Mouse (Mus musculus): ENCODE measurements around the gene Fry.

Gene Fry

DNA sequence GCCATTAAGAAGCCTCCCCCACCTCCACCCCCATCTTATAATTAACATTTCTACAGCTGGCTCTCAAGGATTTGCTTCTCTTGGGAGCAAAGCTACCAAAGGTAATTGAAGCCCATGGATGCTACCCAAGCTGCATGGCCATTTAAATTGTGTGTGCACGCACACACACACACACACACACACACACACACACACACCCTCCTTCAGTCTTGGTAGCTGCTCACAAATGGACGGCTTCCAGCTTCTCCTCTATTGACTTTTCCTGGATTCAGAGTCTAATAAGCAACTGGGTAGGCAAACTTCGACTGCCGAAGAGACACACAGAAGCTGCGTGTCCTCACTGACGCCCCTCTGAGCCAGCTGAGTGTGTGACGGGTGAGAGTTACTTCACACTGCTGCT, 11.7 kb downstream of the Fry start:
- no peak for DNase-seq (ENCODE audit: low spot score)

DNA sequence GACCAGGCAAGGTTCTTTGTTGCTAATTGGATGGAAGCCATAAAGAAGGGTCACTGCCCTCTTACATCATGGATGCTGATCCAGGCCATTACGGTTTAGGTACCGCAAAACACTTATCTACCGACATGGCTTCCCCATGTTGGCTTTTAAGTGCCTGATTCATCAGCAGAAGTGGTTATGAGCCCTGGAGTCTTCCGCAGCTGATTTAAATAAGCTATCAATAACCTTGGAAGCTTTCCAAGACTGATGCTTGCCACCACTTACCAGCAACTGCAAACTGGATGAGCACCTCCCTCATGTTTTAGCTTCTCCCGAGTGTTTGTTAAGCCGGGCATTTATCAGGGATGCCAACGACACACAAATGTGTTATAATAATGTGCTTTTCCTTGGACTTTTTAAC, 12.7 kb downstream of the Fry start:
- DNase-seq (ENCODE audit: low spot score): no peak

DNA sequence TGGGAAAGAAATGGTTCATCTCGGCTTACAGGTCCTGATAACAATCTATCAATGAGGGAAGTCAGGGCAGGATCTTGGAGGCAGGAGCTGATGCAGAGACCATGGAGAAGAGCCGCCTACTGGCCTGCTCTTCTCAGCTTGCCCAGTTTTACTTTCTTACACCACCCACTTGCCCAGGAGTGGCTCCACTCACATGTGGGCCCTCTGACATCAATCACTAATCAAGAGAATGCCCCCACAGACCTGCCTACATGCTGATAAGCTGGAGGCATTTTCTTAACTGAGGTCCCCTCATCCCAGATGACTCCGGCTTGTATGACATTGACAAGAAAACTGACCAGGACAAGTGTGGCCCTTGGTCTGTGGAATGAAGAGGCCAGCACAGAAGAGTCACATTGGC, 16.2 kb downstream of the Fry start:
- DNase-seq (ENCODE audit: low spot score): no peak

DNA sequence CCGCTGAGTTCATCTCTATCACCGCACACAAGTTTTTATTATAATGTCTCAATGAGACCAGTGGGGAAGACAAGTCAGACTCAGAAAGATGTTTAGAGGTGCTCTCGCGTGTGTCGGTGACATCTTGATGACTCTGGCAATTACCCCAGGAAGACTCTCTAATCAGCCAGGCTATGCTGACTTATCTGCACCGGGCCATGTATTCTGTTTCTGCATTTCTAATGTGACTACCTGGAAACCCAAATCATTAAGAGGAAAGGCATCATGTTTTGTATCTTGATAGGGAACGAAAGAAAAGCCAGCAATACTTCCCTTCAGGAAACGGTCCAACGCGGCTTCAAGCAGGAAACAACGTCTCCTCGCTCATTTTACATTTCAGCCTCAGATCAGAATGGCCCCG, 17.1 kb downstream of the Fry start:
- no peak for DNase-seq (ENCODE audit: low spot score)

DNA sequence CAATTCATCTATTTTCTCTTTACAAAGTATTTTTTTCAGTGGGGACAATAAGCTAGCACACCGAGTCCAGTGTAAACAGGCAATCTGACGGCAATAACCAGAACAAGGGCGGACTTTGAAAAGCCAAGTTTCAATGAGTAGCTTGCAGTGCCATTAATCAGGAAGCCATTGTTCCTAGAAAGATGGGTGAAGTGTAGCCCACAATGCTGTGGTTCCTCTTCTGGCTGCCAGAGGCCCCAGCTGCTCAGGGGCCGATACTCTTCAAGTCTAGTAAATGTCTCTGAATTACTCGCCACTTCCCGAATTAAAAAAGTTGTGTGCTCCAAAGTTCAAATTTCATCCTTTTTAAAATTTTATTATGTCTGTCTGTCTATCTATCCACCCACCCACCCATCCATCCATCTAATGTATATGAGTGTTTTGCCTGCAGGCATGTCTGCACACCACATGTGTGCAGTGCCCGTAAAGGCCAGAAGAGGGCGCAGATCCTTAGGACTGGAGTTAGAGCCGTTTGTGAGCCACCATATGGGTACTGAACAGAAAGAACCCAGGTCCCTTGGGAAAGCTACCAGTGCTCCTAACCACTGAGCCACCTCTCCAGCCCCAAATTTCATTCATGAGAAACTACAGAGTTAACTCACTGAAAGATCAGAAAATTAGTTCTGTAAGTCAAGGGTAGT, 19.5 kb downstream of the Fry start:
- no peak for DNase-seq (ENCODE audit: low spot score)

DNA sequence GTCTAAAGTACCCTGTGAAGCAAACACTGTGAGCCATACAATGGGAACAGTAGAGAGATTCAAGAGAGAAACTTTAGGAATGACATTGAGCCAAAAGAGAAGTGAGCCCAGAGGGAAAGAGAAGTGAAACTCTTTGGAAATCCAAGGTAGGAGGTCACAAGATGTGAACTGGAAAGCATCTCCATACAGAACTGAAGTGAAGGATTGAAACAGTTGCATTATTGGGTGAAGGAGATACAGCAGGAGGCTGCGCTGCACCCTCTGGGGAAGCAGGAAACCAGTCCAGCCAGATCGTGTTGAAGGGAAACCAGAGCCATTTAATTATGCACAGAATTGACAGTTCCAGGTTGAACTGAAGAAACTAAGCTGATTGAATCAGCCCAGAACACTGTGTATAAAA, 22.1 kb downstream of the Fry start:
- no peak for DNase-seq (ENCODE audit: low spot score)

GRCm38 (mm10) chr5:150145967-150146366, 27.5 kb downstream of the Fry start:
- no peak for DNase-seq (ENCODE audit: low spot score)

GRCm38 (mm10) chr5:150146612-150147011, 28.2 kb downstream of the Fry start:
- DNase-seq (ENCODE audit: low spot score): no peak

GRCm38 (mm10) chr5:150149725-150150124, 31.3 kb downstream of the Fry start:
- no peak for DNase-seq (ENCODE audit: low spot score)

- DNase-seq (ENCODE audit: low spot score): no peak
Observed at GRCm38 (mm10) chr5:150150986-150151385, 32.5 kb downstream of the Fry start.

GRCm38 (mm10) chr5:150152071-150152879, 33.8 kb downstream of the Fry start:
- no peak for DNase-seq (ENCODE audit: low spot score)

- no peak for DNase-seq (ENCODE audit: low spot score)
Observed at GRCm38 (mm10) chr5:150152880-150153281, 34.4 kb downstream of the Fry start.

GRCm38 (mm10) chr5:150155388-150155787, 36.9 kb downstream of the Fry start:
- no peak for DNase-seq (ENCODE audit: low spot score)

- no peak for DNase-seq (ENCODE audit: low spot score)
Observed at GRCm38 (mm10) chr5:150156063-150156786, 37.8 kb downstream of the Fry start.

- DNase-seq (ENCODE audit: low spot score): no peak
Observed at GRCm38 (mm10) chr5:150157682-150158081, 39.2 kb downstream of the Fry start.

GRCm38 (mm10) chr5:150159151-150159550, 40.7 kb downstream of the Fry start:
- no peak for DNase-seq (ENCODE audit: low spot score)

- DNase-seq (ENCODE audit: low spot score): no peak
Observed at GRCm38 (mm10) chr5:150161193-150161592, 42.7 kb downstream of the Fry start.

GRCm38 (mm10) chr5:150161898-150162297, 43.5 kb downstream of the Fry start:
- DNase-seq (ENCODE audit: low spot score): no peak

DNA sequence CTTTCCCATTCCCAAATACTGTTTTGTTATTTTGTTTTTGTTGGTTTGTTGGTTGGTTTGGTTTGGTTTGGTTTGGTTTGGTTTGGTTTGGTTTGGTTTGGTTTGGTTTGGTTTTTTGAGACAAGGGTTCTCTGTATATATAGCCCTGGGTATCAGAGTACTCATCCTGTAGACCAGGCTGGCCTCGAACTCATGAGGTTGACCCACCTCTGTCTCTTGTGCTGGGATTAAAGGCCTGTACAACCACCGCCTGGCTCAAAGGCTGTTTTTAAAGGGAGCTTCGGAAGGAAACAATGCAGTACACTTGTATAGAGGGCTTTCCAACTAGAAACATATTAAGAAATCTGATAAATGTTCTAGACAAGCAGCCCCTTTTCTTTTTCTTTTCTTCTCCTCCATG, 46.2 kb downstream of the Fry start:
- DNase-seq (ENCODE audit: low spot score): no peak

DNA sequence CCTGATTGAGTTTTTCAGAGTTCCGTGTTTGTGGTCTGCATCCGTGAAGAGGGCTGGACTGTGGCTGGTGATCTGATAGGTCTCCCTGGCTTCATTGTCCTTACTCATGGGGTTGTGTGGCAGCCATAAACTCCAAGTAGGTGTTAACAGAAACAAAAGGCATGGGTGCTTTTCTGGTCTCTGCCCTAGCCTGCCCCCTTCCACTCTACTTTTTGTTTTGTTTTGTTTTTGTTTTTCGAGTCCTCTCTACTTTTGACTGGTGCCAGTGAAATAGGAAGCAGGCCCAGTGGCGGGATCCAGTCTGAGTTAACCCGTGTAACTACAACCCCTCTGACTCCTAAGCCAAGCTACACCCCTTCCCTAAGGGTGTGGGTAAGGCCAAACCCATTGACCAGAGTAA, 48.4 kb downstream of the Fry start:
- DNase-seq (ENCODE audit: low spot score): no peak

DNA sequence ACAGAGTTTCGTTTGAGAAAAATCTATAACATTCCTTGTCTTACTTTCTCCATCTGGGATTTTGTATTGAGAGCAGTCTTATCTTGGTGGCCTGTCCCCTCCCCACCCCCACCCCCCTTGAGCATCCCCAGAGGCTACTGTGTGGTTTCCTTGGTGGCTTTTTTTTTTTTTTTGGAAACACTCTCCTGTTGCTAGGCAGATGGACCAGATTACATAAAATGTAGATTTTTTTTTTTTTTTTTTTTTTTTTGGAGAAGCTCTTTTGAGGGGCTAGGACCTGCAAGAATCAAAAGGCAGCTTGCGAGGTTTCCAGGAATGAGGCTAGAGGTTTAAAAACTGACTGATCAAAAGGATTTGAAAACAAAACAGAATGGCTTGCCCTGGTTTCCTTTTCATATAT, 48.8 kb downstream of the Fry start:
- DNase-seq (ENCODE audit: low spot score): no peak

DNA sequence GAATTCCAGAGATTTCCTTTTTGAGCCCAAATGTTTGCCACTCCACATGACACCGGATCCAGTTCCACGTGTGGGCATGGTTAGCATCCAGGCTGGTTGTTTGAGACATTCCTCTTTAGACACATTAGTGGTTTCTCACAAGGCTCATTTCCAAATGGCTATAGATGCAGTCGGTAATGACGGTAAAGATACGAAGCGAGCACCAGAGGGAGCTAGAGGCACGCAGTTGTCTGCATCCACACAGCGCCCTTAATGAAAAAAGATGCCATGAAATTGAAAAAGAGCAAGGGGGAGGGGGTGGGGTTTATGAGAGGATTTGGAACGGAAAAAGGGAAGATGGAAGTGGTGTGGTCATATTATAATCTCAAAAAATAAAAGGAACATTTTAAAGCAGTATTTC, 50.3 kb downstream of the Fry start:
- DNase-seq (ENCODE audit: low spot score): no peak

DNA sequence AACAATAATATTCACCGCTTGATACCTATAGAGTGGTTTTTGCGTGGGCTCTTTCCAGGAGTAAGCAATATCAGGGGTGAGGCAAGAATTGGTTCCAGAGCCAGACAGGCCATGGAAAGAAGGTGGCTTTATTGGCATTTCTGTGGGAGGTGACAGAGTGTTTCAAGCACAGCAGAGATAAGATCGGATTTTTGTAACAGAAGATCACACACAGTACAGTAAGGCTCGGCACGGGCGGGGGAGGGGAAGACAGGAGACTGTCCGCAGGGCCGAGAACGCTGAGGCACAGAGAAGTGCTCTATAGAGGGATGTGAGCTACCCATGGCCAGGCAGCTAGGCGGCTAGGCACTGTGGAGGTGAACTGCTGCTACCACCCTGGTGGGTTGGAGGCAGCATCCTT, 53.1 kb downstream of the Fry start:
- no peak for DNase-seq (ENCODE audit: low spot score)

Measured in ovary, postnatal 10 days (tissue).